Mouse (Mus musculus) gonadal fat pad, adult 2 months (tissue): ENCODE measurements around the gene Pkn1. TPM values are rescaled to one million over a fixed set of nuclear protein-coding genes. Genes with fewer than 3 reads are reported as not detected.

Experiments used
- DNase-seq: peaks from one replicate; pipeline ENCODE4 v3.0.0-alpha.2; 2012; ENCODE audit warnings: low read depth
- polyA plus RNA-seq: library from polyadenylated mRNA; depleted of rRNA; stranded (reverse); fragments of >200 nt; gene quantifications from 2 replicates; pipeline ENCODE4 v1.2.3, GENCODE M21; 2012; rRNA removed

Pkn1 gene
- 63.3 and 63.6 TPM in 2 replicates for polyA plus RNA-seq

DNA sequence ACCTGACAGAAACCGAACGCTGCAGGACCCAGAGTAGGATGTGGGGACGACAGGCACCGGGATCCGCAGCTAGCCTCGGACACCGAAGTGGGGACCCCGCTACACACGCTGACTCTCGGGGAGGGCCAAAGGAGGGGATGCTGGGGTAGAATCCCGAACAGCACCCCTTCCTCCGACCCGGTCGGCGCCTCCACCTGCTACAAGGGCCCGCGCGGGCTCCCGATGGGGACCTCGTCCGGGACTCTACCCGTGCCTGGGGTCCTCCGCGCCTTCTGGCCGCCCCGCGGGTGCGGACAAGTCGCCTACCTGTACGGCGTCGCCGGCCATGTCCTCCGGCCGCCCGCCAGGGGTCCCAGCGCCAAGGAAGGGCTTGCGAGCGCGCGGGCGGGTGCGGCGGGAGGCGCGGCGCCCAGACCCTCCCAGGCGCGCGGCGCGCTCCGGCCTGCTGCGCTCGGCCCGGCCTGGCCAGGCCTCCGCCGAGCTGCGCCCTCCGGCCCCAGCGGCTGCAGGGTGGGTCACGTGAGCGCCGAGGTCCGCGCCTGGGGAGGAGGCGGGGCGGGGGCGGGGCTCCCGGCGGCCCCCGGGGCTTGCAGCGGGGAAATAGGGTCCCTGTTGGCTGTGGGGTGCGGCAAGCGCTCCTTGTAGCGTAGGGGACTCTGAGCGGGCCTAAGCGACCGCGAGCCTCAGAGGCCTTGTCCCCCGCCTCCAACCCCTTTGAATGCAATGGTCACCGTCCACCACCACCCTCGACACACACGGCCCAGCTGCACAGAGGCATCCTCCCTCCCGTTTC, at the start of gene Pkn1:
Gene Pkn1, minus strand, starts transcription at position 519 of the 793 bp plus-strand sequence.
- DNase-seq = no peak

DNA sequence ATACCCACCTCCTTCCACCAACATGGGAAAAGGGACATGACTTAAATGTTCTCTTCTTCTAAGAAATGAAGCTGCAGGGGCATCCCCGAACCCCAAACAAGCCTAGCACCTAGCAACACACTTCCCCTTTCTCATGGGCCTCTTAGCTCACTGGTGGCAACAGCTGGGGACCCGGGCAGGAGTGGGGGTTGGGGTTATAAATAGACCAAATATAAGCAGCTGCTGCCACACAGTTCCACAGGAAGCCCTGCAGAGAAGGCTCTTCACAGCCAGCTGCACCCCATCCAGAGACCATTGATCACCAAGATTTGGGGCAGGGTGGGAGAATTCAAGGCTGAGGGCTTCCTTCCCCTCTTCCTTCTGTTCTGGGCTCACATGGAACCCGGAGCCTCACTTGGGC, 49.7 kb upstream of the Pkn1 start:
- DNase-seq = no peak

DNA sequence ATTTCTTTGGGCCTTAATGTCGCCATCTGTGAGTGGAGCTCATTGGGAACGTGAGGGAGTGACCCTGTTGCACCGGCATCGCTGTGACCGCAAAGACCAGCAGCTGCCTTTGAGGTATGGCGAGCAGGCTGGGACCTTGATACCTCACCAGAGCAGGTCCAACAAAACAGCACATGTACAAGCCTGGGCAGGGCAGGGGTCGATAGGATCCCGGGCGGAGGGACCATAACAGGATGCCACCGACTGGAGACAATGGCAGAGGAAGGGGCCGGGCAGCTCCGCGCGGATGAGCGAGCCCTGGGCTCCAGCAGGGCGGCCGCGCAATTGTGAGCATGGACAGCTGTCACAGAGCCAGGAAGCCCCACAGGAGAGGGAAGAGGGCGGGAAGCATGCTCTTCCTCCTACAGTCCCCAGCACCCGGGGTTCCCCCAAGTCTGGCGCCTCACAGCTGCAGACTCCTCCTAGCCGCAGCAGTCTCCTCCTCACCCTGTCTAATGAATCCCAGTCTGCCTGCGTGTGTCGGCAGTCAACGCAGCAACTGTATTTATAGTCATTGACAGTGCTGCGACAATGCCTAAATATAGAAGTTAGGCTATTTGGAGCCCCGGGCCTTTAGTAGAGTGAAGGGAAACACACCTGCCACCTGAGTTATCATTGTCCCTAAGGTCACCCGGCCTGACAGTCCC, 48.8 kb upstream of the Pkn1 start:
- no peak for DNase-seq

DNA sequence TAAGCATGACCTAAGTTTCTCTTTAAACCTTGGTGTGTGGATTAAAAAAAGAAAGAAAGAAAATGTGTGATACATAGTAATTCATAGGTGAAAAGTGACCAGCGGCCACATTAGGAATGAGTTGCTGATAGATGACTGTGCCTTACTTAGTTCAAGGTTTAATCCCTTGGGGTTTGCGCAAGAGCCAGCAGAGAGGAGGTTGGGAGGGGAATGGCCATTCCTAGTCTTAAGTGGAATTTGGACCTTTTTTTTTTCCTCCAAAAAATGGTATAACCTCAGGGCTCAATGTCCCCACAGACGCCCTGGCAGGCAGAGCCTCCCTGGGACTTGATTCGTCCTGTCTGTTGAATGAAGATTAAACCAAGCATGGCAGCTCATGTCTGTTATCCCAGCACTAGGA, 45.1 kb upstream of the Pkn1 start:
- DNase-seq = no peak

DNA sequence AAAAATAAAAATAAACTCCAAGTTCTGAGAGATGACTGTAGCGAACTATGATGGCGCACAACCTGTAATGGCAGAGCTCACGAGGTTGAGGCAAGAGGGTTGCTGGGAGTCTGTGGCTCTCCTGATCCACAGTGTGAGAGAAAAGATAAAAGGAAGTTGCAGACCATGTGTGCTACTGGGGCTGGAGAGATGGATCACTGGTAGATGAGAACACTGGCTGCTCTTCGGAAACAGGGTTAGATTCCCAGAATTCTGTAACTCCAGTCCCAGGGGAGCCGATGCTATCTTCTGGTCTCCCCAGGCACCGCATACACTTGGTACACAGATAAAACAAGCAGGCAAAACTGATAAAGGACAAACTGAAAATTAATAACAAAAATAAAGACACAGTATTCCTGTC, 44.0 kb upstream of the Pkn1 start:
- no peak for DNase-seq

- DNase-seq = no peak
These were observed 43.1 kb upstream of the Pkn1 start for GRCm38 (mm10) chr8:83741849-83742655.

- no peak for DNase-seq
These were observed 42.2 kb upstream of the Pkn1 start, which contains the start of gene Adgre5 for GRCm38 (mm10) chr8:83740976-83741741. TSS of gene Adgre5 (minus strand) at chr8:83741326.

- no peak for DNase-seq
These were observed 41.6 kb upstream of the Pkn1 start for GRCm38 (mm10) chr8:83740586-83740975.

- DNase-seq = no peak
These were observed 40.9 kb upstream of the Pkn1 start for GRCm38 (mm10) chr8:83739711-83740468.

DNA sequence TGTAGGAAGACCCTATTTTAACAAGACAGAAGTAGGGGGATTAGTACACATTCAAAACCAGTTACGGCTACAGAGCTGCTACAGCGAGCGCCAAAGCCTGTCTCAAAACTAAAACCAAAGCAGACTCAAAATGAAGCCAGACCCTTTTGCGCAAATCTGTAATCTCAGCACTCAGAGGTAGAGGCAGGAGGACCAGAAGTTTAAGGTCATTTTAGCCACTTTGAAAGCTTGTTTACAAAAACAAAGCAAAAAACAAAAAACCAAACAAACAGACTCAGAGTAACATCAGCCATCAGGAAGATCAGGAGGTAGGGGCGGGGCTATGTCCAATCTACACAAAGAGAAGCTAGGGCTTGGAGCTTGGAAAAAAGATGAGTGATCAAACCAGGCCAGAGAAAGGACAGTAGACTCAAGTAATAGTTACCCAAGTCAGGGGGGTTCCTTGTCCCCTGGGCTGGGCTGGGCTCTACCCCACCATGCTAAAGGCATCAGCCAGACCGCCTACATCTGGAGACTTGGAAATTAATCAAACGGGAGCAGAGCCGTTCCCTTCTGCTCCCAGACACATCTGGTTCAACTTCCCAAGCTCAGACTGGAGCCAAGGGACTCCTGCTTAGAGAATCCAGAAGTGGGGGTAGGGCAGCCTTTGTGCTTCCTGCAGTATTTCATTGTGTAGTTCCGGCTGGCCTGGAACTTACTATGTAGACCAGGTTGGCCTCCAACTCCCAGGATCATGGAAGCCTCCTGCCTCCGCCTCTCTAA, 40.2 kb upstream of the Pkn1 start:
- DNase-seq = no peak

DNA sequence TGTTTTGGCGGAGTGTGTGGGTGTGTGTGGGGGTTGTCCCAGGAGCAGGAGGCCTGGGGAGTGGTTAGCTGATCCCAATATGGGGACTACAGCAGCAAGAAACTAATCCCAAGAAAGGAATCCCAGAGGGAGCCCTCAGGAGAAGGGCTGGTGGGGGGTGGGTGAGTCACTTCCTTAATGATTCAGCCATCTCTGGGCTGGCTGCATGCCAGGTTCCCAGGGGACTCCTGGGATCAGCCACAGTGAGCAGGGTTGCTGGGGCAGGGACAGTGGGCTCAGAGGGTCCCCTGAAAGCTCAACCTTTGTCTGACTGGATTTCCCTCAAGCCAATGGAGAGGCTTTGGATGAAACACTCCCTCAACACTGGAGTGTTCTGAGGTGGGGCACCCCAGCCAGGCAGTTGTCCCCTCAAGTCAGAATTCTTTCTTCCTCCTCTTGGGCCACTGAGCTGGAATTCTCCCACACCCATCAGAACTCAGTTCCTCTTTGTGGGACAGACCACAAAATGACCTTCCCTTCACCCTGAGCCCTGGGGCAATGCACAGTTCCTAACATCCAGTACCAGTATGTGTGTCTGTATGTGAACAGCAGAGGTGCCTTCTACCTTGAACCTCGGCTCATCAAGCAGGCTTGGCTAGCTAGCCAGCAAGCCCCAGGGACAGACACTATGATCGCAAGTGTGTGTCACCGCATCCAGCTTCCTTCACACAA, 39.0 kb upstream of the Pkn1 start:
- DNase-seq = no peak

DNA sequence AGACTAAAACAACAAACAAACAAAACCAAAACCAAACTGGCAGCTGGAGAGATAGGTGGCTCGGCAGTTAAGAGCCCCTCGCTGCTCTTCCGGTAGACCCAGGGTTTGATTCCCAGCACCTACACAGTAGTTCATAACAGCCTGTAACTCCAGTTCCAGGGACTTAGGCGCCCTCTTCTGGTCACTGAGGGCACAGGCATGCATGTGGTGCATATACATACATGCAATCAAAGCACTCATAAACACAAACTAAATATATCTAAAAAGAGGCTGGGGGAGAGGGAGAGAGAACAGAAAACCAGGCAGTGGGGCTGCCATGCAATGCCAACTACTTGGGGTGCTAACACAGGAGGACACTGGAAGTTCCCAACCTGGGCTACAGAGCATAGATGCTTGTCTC, 38.4 kb upstream of the Pkn1 start:
- no peak for DNase-seq

DNA sequence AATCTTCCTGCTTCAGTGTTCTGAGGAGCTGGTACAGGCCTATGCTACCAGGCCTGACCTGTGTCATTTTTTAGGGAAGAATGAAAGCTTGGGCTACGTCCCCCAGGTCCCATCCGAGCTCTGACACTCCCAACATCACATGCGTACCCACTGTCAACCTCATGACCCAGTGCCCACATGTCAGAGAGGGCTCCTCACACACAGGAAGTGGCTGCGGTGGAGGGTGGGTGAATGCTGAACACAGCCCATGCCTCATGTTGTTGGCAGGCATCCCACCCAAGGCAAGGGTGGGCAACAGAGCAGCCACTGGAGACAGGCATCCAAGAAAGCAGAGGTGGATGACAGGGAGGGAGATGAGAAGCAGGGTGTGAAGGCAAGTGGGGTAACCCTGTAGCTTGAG, 37.7 kb upstream of the Pkn1 start:
- no peak for DNase-seq

DNA sequence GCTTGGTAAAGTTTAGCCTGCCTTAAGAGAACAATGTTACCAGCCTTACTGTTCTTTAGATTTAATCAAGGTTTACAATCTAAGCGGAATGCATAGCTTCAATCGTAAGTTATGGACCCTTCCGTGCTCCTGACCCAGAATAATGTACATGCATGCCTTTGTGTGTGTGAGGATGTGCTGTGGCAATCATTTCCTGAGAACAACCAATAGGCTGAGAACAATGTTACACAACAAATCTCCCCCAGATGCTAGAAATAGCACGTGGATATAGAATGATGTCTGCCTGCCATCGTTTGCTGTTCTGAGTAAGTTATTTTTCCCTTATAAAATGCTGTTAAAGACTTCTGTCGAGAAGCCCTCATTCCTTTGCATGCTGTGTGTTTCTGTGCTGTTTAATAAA, 33.9 kb upstream of the Pkn1 start:
- no peak for DNase-seq

GRCm38 (mm10) chr8:83731906-83732305, 32.9 kb upstream of the Pkn1 start:
- no peak for DNase-seq

DNA sequence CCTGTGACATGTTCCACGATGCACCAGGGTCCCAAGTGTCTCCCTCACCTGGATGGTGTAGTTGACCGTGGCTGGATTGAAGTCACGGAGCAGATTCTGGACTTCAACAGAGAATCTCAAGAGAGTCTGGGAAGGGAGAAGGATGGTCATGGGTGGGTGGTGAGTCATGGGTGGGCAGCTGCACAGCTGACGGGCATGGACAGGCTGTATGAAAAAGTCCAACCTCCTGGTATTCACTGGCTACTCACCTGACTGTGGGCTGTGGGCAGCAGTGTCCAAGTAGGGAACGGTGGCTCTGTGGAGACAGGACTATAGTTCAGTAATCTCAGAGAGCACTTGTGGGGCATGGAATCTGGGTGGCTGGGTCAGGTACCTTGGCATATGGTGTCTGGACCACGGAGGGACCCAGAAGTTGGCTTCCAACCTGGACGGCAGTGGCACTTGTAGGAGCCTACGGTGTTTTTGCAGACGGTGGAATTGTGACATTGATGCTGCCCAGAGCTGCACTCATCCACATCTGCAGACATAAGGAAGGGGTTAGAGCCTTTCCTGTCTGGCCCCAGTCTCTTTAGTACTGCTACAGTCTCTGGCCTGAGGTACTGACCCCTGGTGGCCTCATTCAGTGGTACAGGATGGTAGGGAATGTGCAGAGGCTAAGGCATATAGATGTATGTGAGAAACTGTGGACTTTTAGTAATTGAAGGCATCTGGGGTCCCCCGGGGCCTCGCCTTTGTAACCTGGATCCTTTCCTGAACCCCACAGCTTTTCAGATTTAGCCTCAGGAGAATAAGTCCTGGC, 30.2 kb upstream of the Pkn1 start:
- DNase-seq = no peak

DNA sequence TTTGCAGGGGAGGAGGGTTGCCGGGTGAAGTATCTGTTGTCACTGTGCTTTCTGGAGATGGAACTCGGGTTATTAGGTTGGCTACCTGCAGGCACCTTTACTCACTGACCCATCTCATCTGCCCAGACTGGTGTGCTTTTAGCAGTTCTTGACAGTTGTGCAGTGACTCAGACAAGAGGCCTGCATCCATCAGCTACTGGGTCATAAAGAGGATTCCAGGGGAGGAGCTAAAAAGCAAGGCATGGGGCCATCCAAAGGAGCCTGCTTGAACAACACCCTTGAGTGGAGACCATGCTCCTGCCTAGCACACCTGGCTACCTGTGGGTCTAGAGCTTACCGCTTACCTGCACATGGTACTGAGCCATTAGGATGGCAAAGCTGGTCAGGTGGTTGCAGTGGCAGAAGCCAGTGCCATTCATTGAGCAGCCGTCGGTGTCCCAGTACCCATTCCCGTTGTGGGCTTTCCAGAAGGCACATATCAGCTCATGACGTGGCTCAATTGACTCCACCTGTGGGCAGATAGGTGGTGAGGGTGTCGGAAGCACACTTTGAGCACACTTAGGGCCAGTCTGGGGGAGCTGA, 26.6 kb upstream of the Pkn1 start:
- DNase-seq = no peak
